Mouse (Mus musculus): Measurements from ENCODE around the gene Limch1.

The Limch1 gene

GRCm38 (mm10) chr5:66941710-66942450 lies 196.3 kb downstream of the Limch1 start:
- no peak for DNase-seq

- DNase-seq, result no peak
Measured at GRCm38 (mm10) chr5:66942922-66943321, 197.3 kb downstream of the Limch1 start.

DNA sequence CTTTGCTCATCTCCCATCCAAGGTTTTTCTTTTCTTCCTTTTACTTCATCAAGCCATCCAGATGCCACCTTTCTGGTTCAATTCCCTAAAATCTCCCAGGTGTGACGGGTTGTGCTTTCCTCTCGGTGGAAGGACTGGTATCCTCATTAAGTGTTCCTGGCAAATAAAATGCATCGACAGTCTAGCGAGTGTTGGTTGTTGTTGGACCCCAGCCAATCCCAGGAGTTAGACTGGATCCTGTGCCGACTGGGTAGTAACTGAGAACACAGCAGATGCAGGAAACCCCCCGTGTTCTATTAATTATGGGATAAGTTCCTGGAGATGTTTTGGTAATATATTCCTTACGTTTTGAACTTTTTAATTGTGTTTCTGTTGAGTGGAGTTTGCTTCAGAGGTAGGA lies 197.9 kb downstream of the Limch1 start:
- DNase-seq, result peak in 1 of 2 experiments; percentile 38

GRCm38 (mm10) chr5:66947958-66948357 lies 202.3 kb downstream of the Limch1 start:
- DNase-seq, result peak; percentile 40 to 61

DNA sequence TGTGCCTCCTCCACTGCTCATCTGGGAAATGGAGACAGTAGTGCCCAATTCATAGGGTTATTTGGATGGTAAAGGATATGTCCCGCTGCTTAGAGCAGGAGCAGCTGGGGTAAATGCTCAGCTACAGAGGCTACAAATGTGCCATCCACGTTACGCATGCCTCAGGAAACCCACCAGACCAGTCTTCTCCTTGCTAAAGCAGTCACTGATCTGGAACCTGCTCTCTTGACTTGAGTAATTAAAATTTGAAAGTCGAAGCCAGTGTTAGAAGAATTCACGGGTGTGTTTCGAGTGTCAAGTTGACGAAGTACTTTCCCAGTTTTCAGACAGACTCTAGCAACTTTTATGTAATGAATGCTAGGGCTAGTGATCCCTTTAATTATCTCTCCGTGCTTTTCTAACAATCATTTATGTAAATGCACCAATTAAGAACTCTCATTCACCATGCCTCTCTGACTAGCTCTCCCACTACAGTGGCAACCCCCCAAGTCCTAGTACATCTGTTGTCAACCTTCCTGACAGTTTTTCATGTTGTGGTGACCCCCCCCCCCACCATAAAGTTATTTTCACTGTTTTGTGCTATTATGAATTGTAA lies 203.6 kb downstream of the Limch1 start:
- DNase-seq, result no peak

GRCm38 (mm10) chr5:66953375-66953774 lies 207.7 kb downstream of the Limch1 start:
- DNase-seq, result no peak

- DNase-seq, result peak in 1 of 2 experiments; percentile 51
Measured at GRCm38 (mm10) chr5:66953971-66954644, 208.5 kb downstream of the Limch1 start.

- no peak for DNase-seq
Measured at GRCm38 (mm10) chr5:66955245-66955644, 209.6 kb downstream of the Limch1 start.

DNA sequence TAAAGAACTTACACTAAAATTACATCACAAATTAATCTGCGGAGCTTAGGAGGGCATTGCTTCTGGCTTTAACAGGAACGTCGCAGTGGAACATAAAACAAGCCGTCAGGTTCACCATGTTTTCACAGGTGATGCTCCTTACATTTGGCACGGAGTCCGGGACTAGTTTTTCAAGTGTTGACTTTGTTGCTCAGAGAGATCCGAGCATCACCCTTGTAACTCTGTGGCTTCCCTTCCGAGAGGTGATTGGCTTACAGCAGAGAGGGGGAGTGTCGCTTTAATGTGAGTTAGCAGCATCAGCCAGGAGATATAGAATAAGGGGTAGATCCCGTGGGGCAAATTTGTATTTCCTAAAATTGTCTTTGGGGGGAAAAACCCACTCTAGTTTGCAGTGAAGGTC lies 212.0 kb downstream of the Limch1 start:
- no peak for DNase-seq

DNA sequence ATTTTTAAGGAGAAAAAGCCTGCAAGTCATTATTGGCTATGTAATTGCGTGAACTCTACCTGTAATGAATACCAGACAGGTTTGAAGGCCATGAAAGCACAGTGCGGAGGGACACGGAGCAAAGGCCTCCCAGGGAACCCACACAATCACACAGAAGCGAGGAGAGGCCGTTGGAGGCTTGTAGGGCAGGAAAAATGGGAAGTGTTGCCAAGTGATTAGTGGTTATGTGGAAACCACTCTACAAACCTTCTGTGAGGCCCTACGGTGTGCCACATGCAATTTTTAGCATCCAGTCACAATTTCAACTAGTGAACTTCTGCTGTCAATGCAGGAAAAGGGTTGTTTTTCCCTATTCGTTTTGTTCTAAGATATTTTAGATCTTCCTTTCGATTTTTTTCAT lies 212.5 kb downstream of the Limch1 start:
- no peak for DNase-seq

DNA sequence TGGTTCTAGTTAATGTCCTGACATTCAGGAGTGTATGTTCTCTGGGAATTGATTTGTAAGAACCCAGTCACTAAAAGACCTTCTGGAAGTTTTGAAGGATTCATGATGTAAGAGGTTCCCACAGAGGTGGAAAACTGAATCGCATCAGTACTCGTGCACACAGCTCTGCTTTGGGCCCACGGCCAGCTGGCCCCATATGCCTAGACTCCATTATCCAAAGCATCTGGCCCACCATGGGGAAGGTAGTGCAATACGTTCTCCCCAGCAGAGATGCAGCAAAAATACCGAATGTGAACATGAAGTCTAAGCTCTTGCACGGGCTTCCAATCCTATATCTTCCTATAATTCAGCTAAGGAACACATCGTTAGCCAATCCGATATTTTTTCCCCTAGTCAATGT lies 214.3 kb downstream of the Limch1 start:
- DNase-seq, result peak in 1 of 2 experiments; percentile 62

GRCm38 (mm10) chr5:66965442-66965841 lies 219.8 kb downstream of the Limch1 start:
- no peak for DNase-seq

- DNase-seq, result no peak
Measured at GRCm38 (mm10) chr5:66967147-66967546, 221.5 kb downstream of the Limch1 start.

DNA sequence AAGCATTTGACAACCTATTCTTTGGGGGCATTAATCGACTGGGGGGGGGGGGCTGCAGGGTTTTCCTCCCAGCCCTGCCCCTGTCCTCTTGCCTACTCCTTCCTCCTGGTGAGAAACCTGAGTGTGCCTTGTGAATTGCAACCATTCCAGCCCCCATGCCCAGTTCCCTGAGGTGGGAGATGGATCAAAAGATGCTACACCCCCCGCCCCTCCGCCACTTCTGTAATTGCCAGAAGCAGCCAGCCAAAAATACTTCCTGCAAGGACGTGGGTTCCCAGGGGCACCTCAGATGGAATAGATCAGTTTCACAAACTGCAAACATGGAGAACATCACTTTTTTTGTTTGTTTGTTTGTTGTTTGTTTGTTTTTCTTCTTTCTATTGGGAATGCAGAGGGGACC lies 222.0 kb downstream of the Limch1 start:
- no peak for DNase-seq

DNA sequence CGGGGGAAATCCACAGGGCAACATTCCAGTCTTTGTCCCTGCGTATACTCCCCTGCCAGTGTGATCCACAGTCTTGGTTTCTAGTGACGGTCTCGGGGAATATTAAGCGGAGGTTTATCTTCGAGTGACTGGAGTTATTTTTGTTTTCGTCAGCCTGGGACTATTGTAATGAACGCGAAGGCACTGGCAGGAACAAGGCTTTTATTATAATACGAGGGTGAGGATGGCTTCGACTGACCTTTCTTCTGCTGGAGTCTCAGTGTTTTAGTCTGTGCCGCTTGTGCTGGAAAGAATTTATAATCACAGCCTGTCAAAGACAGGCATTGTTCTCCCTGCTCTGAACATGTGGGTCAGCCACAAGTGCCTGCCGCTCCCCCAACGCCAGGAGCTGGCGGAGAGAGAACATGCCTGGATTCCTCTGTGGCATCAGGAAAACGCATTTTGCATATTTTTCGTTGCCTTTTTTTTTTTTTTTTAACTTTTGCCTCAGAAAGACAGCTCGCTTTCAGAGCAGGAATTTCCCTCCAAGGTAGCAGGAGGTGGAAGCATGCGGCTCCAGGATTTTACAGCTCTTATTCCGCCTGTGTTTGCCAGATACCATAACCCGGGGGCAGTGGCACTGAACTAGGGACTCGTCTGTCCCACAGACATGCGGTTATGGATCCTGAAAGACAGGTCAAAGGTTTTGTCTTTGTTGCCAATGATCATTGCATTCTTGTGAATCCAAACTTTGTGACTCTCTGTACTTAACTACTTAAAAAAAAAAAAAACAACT lies 222.6 kb downstream of the Limch1 start:
- peak in 1 of 2 experiments; percentile 38 for DNase-seq

GRCm38 (mm10) chr5:66968925-66969711 lies 223.5 kb downstream of the Limch1 start:
- DNase-seq, result no peak

DNA sequence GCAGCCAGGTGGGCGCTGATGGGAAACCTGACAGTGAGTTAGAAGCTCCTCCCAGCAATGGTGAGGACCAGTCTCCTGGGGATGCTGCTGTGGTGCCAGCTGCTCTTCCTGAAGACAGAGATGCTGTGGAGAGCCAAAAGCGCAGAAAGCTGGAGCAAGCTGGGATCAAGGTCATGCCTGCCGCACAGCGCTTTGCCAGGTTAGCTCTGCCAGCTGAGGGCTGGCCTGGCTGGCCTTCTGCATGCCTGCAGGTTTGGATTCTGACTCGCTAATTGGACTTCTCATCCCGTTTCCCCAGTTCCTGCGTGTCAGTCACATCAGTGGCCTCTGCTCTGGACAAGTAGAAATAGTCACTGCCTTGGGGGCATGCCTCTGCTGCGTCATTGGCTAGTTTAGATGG lies 230.0 kb downstream of the Limch1 start:
- DNase-seq, result peak in 1 of 2 experiments; percentile 20

DNA sequence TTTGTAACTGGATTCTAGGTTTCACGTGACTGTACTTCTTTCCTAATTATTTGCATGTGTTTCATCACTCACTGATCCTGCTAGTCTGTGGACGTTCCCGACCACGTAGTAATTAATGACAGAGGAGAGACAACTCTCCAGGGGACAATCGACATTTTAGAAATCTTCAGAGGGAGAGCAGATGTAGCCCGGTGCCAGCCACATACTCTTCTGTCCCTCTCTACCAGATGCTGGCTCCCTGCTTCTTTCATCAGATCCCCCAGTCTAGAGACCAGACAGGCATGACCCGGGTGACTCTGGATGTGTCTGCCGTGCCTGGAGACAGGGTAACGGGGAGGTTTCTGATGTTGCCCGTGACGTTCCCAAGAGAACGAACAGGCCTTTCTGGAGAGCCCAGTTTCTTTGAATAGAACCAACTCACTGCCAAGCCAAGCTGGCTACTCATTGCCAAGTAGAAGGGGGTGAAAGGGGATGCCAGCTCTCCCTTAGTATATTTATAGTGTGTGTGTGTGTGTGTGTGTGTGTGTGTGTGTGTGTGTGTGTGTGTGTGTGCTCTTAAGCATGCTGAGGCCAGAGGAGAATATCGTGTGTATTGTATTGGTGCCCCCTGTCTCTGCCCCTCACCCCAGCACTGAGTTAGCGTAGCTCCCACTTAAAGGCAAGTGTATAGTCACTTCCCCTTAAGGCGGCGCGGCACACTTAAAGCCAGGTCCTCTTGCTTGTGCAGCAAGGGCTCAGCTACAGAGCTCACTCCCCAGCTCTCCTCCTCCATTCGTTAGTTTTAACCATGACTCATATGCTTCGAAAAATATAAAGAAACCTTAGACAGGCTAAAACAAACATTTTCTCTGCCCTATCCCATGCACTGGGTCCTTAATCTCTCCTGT lies 233.9 kb downstream of the Limch1 start:
- peak in 1 of 2 experiments; percentile 31 for DNase-seq

- peak in 1 of 2 experiments; percentile 45 for DNase-seq
Measured at GRCm38 (mm10) chr5:66980862-66981261, 235.2 kb downstream of the Limch1 start.

DNA sequence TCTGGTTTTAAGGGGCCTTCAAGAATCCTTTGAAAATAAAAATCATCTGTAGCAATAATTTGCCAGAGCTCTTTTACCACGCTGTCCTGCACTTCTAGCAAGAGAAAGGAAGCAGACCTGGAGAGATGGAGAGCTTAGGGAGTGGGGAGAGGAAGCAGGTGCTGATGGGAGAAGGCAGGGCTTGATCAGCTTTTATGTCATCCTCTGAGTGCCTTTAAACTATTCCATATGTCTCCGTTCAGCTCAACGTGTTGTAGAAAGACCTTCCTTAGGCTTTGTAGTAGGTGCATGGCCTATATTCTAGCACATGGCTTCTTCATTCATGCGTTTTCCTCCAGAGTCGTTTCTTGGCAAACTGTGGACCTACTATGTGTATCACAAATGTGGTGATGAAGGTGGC lies 237.5 kb downstream of the Limch1 start:
- DNase-seq, result no peak

DNA sequence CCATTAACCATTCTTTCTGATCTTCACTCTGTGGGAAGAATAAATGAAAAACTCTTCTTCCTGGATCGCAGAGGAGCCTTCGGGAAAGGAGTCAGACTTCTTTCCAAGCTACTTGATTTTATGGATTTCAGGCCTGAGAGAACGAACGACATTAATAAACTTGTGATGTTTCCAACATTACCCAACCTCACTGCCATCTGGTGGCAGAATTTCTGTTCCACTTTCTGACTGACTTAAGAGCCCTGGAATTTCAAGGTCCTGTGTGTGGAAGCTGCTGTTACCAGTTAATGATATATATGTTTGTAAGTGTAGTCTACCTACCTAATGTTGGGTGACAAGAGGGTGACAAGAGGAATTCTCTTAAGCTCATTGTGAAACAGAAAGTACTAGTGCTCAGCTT lies 243.3 kb downstream of the Limch1 start:
- peak in 1 of 2 experiments; percentile 50 for DNase-seq
